Mouse (Mus musculus) G1E (cell line): Measurements from ENCODE around the gene Cpeb4.

Source experiments
- CTCF ChIP-seq: IDR thresholded peaks from 2 replicates; pipeline ENCODE4 v1.5.1; 2012; ENCODE audit warnings: low read depth, low read length, inconsistent platforms, mixed read lengths
- GATA1 ChIP-seq: IDR thresholded peaks from 2 replicates; pipeline ENCODE4 v1.6.1; 2012; ENCODE audit warnings: borderline replicate concordance, low read length, inconsistent platforms, mixed read lengths
- GATA2 ChIP-seq: IDR thresholded peaks from 2 replicates; pipeline ENCODE4 v1.6.1; 2012; ENCODE audit warnings: low read depth, low read length, inconsistent platforms, borderline replicate concordance
- POLR2AphosphoS5 ChIP-seq: IDR thresholded peaks from 2 replicates; pipeline ENCODE4 v1.6.1; 2012; ENCODE audit warnings: low read depth, low read length, inconsistent platforms; ENCODE audit not compliant: insufficient replicate concordance
- TAL1 ChIP-seq: conservative IDR thresholded peaks from 2 replicates; pipeline ENCODE4 v1.6.1; 2012; ENCODE audit warnings: low read depth, low read length, inconsistent platforms, mixed read lengths

- TF ChIP-seq CTCF (no peak), POLR2AphosphoS5 (no peak), GATA1 (no peak), TAL1 (no peak), GATA2 (no peak)
Measured at GRCm38 (mm10) chr11:31960071-31960470, 88.1 kb downstream of the Cpeb4 start.
